Mouse (Mus musculus) liver, adult 2 months (tissue): ENCODE measurements around the gene Ddx19b.

Experiments
- CTCF ChIP-seq: fragments of 200-500 bp; IDR thresholded peaks from 2 replicates; pipeline ENCODE4 v1.5.1; 2011; ENCODE audit warnings: low read depth, low read length, control low read depth
- POLR2A ChIP-seq: fragments of 200-500 bp; IDR thresholded peaks from 2 replicates; pipeline ENCODE4 v1.6.1; 2011; ENCODE audit warnings: low read length, control low read depth; ENCODE audit not compliant: insufficient read depth; ENCODE audit errors: extremely low read depth

GRCm38 (mm10) chr8:110956619-110957450 lies 74.7 kb downstream of the Ddx19b start:
- no peak for TF ChIP-seq CTCF
- TF ChIP-seq POLR2A, result no peak
